Mouse (Mus musculus): Measurements from ENCODE around the gene Cd82. TPM values are rescaled to one million over a fixed set of nuclear protein-coding genes. Genes with fewer than 3 reads are reported as not detected.

Cd82 gene
- polyA plus RNA-seq, 1 experiment from 2014 or later, result 22.2 TPM

DNA sequence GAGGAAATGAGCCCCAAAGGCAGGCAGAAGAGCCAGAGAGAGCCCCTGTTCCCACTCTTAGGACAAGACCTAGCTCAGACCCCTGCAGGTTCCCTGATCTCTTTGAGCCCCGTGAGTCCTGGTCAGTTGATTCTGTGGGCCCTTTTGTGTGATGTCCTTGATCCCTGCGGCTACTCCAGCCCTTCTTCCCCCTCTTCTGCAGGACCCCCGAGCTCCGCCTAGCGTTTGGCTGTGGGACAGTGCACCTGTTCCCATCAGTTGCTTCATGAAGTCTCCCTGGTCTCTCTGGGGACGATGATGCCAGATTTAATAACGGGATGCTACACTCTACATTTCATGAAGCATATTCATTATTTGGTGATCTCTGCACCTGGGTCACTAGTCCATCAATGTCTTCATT, 6.2 kb upstream of the Cd82 start:
- no peak overlapping the region for H3K4me2 ChIP-seq
- no peak for ATAC-seq (ENCODE audit: insufficient read depth)
- DNase-seq, result peak; percentile 74
- no peaks in the 10 kb centered on the region for H3K9me3 ChIP-seq (ENCODE audit: low read depth, low read length)
- H3K4me3 ChIP-seq (ENCODE audit: low read depth, low read length), result no peak overlapping the region
- WGBS, result 4% methylated on average over 7 of the region's 7 CpGs
- no peaks in the 10 kb centered on the region for H3K36me3 ChIP-seq (ENCODE audit: insufficient read depth)
- no peak overlapping the region for H3K9ac ChIP-seq
- no peaks in the 10 kb centered on the region for H3K27me3 ChIP-seq (ENCODE audit: insufficient read depth, low read length)
- no peak overlapping the region for H3K27ac ChIP-seq (ENCODE audit: low read depth)
- TF ChIP-seq CTCF (IDR thresholded peaks at IDR 0.05; ENCODE audit: low read depth), result peak; percentile 77
- peaks cover 4% of the 10 kb centered on the region; the same call in 1 of the 2 replicates for H3K4me1 ChIP-seq (ENCODE audit: insufficient read depth)

- no peaks in the 10 kb centered on the region for H3K36me3 ChIP-seq (ENCODE audit: insufficient read depth)
- H3K4me1 ChIP-seq (ENCODE audit: insufficient read depth), result peaks cover 8% of the 10 kb centered on the region; the same call in 1 of the 2 replicates
- no peak for DNase-seq
- H3K9ac ChIP-seq, result no peak overlapping the region
- H3K27me3 ChIP-seq (ENCODE audit: insufficient read depth, low read length), result no peaks in the 10 kb centered on the region
- 80% methylated on average over 3 of the region's 3 CpGs for WGBS
- H3K4me2 ChIP-seq, result no peak overlapping the region
- H3K9me3 ChIP-seq (ENCODE audit: low read depth, low read length), result no peaks in the 10 kb centered on the region
- ATAC-seq (ENCODE audit: insufficient read depth), result no peak
- H3K4me3 ChIP-seq (ENCODE audit: low read depth, low read length), result no peak overlapping the region
- H3K27ac ChIP-seq (ENCODE audit: low read depth), result no peak overlapping the region
- TF ChIP-seq CTCF (IDR thresholded peaks at IDR 0.05; ENCODE audit: low read depth), result no peak
Observed at GRCm38 (mm10) chr2:93466314-93466713, 3.4 kb upstream of the Cd82 start.

DNA sequence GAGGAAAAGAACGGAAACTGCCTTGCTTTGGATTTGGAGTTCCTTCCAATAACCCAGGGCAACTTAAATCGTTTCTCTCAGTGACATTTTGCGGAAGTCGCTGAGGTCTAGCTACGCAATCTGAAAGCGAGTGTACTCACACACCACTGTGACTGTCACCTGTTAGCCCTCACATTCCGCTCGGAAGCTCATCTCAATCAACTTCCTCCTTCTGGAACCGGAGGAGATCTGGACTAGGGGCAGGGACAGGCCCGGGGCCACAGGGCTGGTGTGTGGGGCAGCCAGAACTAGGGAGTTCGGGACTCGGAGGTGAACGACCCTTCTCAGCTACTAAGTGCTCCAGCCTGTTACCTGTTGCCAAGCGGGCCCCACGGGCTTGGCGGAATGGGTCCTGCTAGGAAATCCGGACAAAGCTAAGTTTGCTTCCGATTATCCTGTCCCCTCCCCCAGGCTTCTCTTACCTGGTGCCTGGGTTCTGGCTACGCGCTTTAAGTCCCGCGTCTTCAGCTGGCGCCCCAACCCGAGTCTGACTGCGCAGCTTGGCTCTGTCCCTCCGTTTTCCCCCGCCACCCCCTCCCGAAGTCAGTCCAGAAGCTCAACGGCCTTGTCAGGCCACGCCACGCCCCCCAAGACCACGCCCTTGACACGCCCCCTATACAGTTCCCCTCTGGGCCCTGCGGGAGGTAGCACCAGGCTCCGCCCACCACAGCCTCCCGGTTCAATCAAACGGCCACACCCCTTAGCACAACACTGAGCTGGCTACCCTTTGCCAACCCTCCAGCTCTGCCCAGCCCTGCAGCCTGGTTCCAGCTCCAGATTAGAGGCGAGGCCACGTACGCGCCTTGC, 848 bp downstream of the Cd82 start:
- Histone ChIP-seq H3K9me3 (ENCODE audit: low read depth, low read length) (no peaks in the 10 kb centered on the region), H3K27ac (ENCODE audit: low read depth) (peak overlapping the region; percentile 89), H3K27me3 (ENCODE audit: insufficient read depth, low read length) (no peaks in the 10 kb centered on the region), H3K4me2 (peak overlapping the region; percentile 96), H3K9ac (peak overlapping the region; percentile 65), H3K36me3 (ENCODE audit: insufficient read depth) (no peaks in the 10 kb centered on the region), H3K4me1 (ENCODE audit: insufficient read depth) (peaks cover 32% of the 10 kb centered on the region), H3K4me3 (ENCODE audit: low read depth, low read length) (peak overlapping the region; percentile 58)
- WGBS, result 2% methylated on average over 41 of the region's 41 CpGs
- ATAC-seq (ENCODE audit: insufficient read depth) (peak; percentile 96), DNase-seq (peak; percentile 96)
- no peak for TF ChIP-seq CTCF (IDR thresholded peaks at IDR 0.05; ENCODE audit: low read depth)

DNA sequence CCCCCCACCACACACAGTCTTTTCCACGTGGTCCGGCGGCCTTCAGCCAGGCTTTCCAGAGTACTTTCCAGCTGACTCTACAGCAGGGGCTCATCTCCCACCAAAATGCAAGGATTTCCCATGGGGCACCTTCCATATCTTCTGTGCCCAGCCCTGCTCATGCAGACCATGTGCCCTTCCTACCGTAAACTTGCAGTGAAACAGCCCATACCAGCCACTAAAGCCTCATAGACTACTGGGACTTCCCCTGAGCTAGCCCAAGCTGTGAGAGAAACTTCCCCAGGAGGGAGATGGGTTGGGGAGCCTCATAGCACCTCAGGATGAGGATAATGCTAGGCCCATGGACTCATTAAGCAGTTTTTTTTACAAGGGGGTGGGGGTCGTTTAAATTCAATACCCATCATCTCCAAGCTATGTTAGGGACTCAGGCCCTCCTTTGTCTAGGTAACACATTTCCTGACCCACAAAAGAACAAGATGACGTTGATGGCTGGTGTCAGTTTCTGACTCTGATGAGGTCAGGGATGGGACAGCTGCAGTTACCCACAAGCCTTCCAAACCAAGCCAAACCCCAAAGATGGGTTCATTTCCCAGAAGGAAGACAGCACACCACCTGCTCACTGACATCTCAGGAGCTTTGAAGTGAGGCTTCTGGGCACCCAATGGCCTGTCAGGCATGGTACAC, 2.0 kb downstream of the Cd82 start:
- 82% methylated on average over 6 of the region's 6 CpGs for WGBS
- Histone ChIP-seq H3K9me3 (ENCODE audit: low read depth, low read length) (no peaks in the 10 kb centered on the region), H3K9ac (no peak overlapping the region; the same call in 1 of the 2 replicates), H3K4me3 (ENCODE audit: low read depth, low read length) (peak overlapping the region; percentile 58), H3K36me3 (ENCODE audit: insufficient read depth) (no peaks in the 10 kb centered on the region), H3K4me1 (ENCODE audit: insufficient read depth) (peaks cover 32% of the 10 kb centered on the region), H3K27ac (ENCODE audit: low read depth) (no peak overlapping the region), H3K27me3 (ENCODE audit: insufficient read depth, low read length) (no peaks in the 10 kb centered on the region), H3K4me2 (peak overlapping the region; percentile 96)
- no peak for TF ChIP-seq CTCF (IDR thresholded peaks at IDR 0.05; ENCODE audit: low read depth)
- no peak for DNase-seq
- ATAC-seq (ENCODE audit: insufficient read depth), result no peak

GRCm38 (mm10) chr2:93459208-93459920, 3.6 kb downstream of the Cd82 start:
- no peaks in the 10 kb centered on the region for H3K27me3 ChIP-seq (ENCODE audit: insufficient read depth, low read length)
- peak overlapping the region; percentile 12; the same call in 1 of the 2 replicates for H3K4me2 ChIP-seq
- no peak overlapping the region for H3K4me3 ChIP-seq (ENCODE audit: low read depth, low read length)
- DNase-seq (no peak), ATAC-seq (ENCODE audit: insufficient read depth) (no peak)
- no peaks in the 10 kb centered on the region for H3K36me3 ChIP-seq (ENCODE audit: insufficient read depth)
- WGBS, result 63% methylated on average over 7 of the region's 7 CpGs
- 0 out of 2 replicates have a peak overlapping the region, but pooled peaks have one; percentile 60 for H3K27ac ChIP-seq (ENCODE audit: low read depth)
- TF ChIP-seq CTCF (IDR thresholded peaks at IDR 0.05; ENCODE audit: low read depth), result no peak
- no peak overlapping the region; the same call in 1 of the 2 replicates for H3K9ac ChIP-seq
- peaks cover 42% of the 10 kb centered on the region for H3K4me1 ChIP-seq (ENCODE audit: insufficient read depth)
- H3K9me3 ChIP-seq (ENCODE audit: low read depth, low read length), result no peaks in the 10 kb centered on the region

- Histone ChIP-seq H3K9me3 (ENCODE audit: low read depth, low read length) (no peaks in the 10 kb centered on the region), H3K4me2 (peak overlapping the region; percentile 0; the same call in 1 of the 2 replicates), H3K36me3 (ENCODE audit: insufficient read depth) (no peaks in the 10 kb centered on the region), H3K4me3 (ENCODE audit: low read depth, low read length) (no peak overlapping the region), H3K27ac (ENCODE audit: low read depth) (peak overlapping the region; percentile 60; the same call in 1 of the 2 replicates), H3K9ac (no peak overlapping the region; the same call in 1 of the 2 replicates), H3K4me1 (ENCODE audit: insufficient read depth) (peaks cover 42% of the 10 kb centered on the region), H3K27me3 (ENCODE audit: insufficient read depth, low read length) (no peaks in the 10 kb centered on the region)
- DNase-seq, result peak; percentile 74
- 41% methylated on average over 8 of the region's 8 CpGs for WGBS
- no peak for ATAC-seq (ENCODE audit: insufficient read depth)
- no peak for TF ChIP-seq CTCF (IDR thresholded peaks at IDR 0.05; ENCODE audit: low read depth)
Observed at GRCm38 (mm10) chr2:93458332-93459207, 4.4 kb downstream of the Cd82 start.
